Mouse (Mus musculus) CH12.LX (cell line): ENCODE data around the gene Nop16. TPM values are rescaled to one million over a fixed set of nuclear protein-coding genes. Genes with fewer than 3 reads are reported as not detected.

ENCODE experiments used
- DNase-seq: peaks from one replicate; pipeline ENCODE4 v3.0.0-alpha.2; 2013; ENCODE audit errors: extremely low read depth
- H3K27ac ChIP-seq: 2 replicates; pipeline ENCODE4 v1.5.1; 2012; ENCODE audit warnings: low read depth, mild to moderate bottlenecking, control low read depth, moderate library complexity; ENCODE audit not compliant: insufficient read depth
- H3K27me3 ChIP-seq: replicated peaks from 2 replicates; pipeline ENCODE3; 2012; ENCODE audit warnings: inconsistent platforms
- H3K36me3 ChIP-seq, 2 experiments: replicated peaks in 1 of 2; 2 replicates each; pipeline versions ENCODE3 to v1.6.1; 2012; ENCODE audit warnings: inconsistent platforms in 1 of 2, low read length in 1 of 2, mild to moderate bottlenecking in 1 of 2, mixed read lengths in 1 of 2, moderate library complexity in 1 of 2; ENCODE audit not compliant: control insufficient read depth in 1 of 2, insufficient read depth in 1 of 2
- H3K4me1 ChIP-seq, 2 experiments: 2 replicates each; pipeline ENCODE4 v1.6.1; 2012; ENCODE audit warnings: inconsistent platforms in 1 of 2, moderate library complexity in 1 of 2; ENCODE audit not compliant: insufficient read depth in 2 of 2, control insufficient read depth in 1 of 2
- H3K4me2 ChIP-seq: 2 replicates; pipeline ENCODE4 v1.6.1; 2012; ENCODE audit warnings: low read depth, mild to moderate bottlenecking, control low read depth; ENCODE audit not compliant: poor library complexity, insufficient read depth, severe bottlenecking
- H3K4me3 ChIP-seq, 3 experiments: fragments of 150-350 bp in 1 of 3; sonication (generic) in 1 of 3; replicated peaks in 1 of 3; 2 replicates each; pipeline versions ENCODE3 to v1.5.1; 2011 to 2012; ENCODE audit warnings: low read depth in 2 of 3, low read length in 2 of 3, mild to moderate bottlenecking in 2 of 3, moderate library complexity in 2 of 3, control low read depth in 1 of 3, improper control_type of control experiment in 1 of 3, inconsistent platforms in 1 of 3, mixed read lengths in 1 of 3; ENCODE audit not compliant: poor library complexity in 1 of 3
- H3K79me2 ChIP-seq: replicated peaks from 2 replicates; pipeline ENCODE4 v1.6.1; 2012; ENCODE audit warnings: mild to moderate bottlenecking, moderate library complexity; ENCODE audit not compliant: control insufficient read depth, poor library complexity, insufficient read depth, severe bottlenecking; ENCODE audit errors: extremely low read depth
- H3K9ac ChIP-seq: 2 replicates; pipeline ENCODE4 v1.6.1; 2012; ENCODE audit warnings: low read depth, mild to moderate bottlenecking, control low read depth, moderate library complexity; ENCODE audit not compliant: insufficient read depth
- H3K9me3 ChIP-seq: replicated peaks from 2 replicates; pipeline ENCODE3; 2012; ENCODE audit warnings: low read length, inconsistent platforms, mixed read lengths
- BHLHE40 ChIP-seq: IDR thresholded peaks from 2 replicates; pipeline ENCODE4 v1.6.1; 2011; ENCODE audit warnings: mild to moderate bottlenecking, low read depth, low read length, improper control_type of control experiment
- CHD1 ChIP-seq: IDR thresholded peaks from 2 replicates; pipeline ENCODE4 v1.6.1; 2012; ENCODE audit warnings: low read depth, low read length, improper control_type of control experiment, inconsistent platforms
- CTCF ChIP-seq, 2 experiments: IDR thresholded peaks in 1 of 2; conservative IDR thresholded peaks in 1 of 2; 2 replicates each; pipeline ENCODE4 v1.5.1; 2011 to 2012; ENCODE audit warnings: low read depth in 2 of 2, low read length in 2 of 2, improper control_type of control experiment in 1 of 2, inconsistent platforms in 1 of 2, mild to moderate bottlenecking in 1 of 2, moderate library complexity in 1 of 2
- E2F4 ChIP-seq: IDR thresholded peaks from 2 replicates; pipeline ENCODE4 v1.6.1; 2011; ENCODE audit warnings: low read depth, low read length, improper control_type of control experiment; ENCODE audit not compliant: insufficient replicate concordance
- ELF1 ChIP-seq: IDR thresholded peaks from 2 replicates; pipeline ENCODE4 v1.6.1; 2014; ENCODE audit warnings: low read depth, mild to moderate bottlenecking, inconsistent platforms, low read length, improper control_type of control experiment
- EP300 ChIP-seq: IDR thresholded peaks from 2 replicates; pipeline ENCODE4 v1.6.1; 2011; ENCODE audit warnings: low read length, improper control_type of control experiment
- ETS1 ChIP-seq: conservative IDR thresholded peaks from 2 replicates; pipeline ENCODE4 v1.6.1; 2012; ENCODE audit warnings: low read depth, mild to moderate bottlenecking, inconsistent platforms, low read length, improper control_type of control experiment, moderate library complexity
- GABPA ChIP-seq: IDR thresholded peaks from 2 replicates; pipeline ENCODE4 v1.6.1; 2012; ENCODE audit warnings: low read depth, low read length, improper control_type of control experiment, inconsistent platforms; ENCODE audit not compliant: insufficient replicate concordance
- IRF4 ChIP-seq: IDR thresholded peaks from 2 replicates; pipeline ENCODE4 v1.6.1; 2014; ENCODE audit warnings: low read depth, mild to moderate bottlenecking, inconsistent platforms, low read length, improper control_type of control experiment
- JUND ChIP-seq: conservative IDR thresholded peaks from 2 replicates; pipeline ENCODE4 v1.6.1; 2011; ENCODE audit warnings: low read depth, low read length, improper control_type of control experiment
- KAT2A ChIP-seq: IDR thresholded peaks from 2 replicates; pipeline ENCODE4 v1.6.1; 2012; ENCODE audit warnings: low read length, improper control_type of control experiment, inconsistent platforms; ENCODE audit not compliant: insufficient replicate concordance
- MAFK ChIP-seq: IDR thresholded peaks from 2 replicates; pipeline ENCODE4 v1.6.1; 2011; ENCODE audit warnings: low read length, improper control_type of control experiment; ENCODE audit not compliant: insufficient replicate concordance
- MEF2A ChIP-seq: IDR thresholded peaks from 2 replicates; pipeline ENCODE4 v1.6.1; 2014; ENCODE audit warnings: low read depth, mild to moderate bottlenecking, inconsistent platforms, low read length, improper control_type of control experiment, borderline replicate concordance
- MYC ChIP-seq: IDR thresholded peaks from 2 replicates; pipeline ENCODE4 v1.6.1; 2011; ENCODE audit warnings: low read depth, mild to moderate bottlenecking, improper control_type of control experiment, low read length
- NELFE ChIP-seq: IDR thresholded peaks from 2 replicates; pipeline ENCODE4 v1.6.1; 2011; ENCODE audit warnings: low read depth, low read length, improper control_type of control experiment
- NRF1 ChIP-seq: IDR thresholded peaks from 2 replicates; pipeline ENCODE4 v1.6.1; 2014; ENCODE audit warnings: low read depth, mild to moderate bottlenecking, inconsistent platforms, low read length, improper control_type of control experiment, moderate library complexity
- PAX5 ChIP-seq: IDR thresholded peaks from 2 replicates; pipeline ENCODE4 v1.6.1; 2012; ENCODE audit warnings: low read length, inconsistent platforms, mixed read lengths
- POLR2A ChIP-seq: IDR thresholded peaks from 2 replicates; pipeline ENCODE4 v1.6.1; 2011; ENCODE audit warnings: low read depth, mild to moderate bottlenecking, improper control_type of control experiment, low read length
- POLR2AphosphoS2 ChIP-seq: IDR thresholded peaks from 2 replicates; pipeline ENCODE4 v1.6.1; 2011; ENCODE audit warnings: low read depth, low read length, improper control_type of control experiment
- RAD21 ChIP-seq: IDR thresholded peaks from 2 replicates; pipeline ENCODE4 v1.6.1; 2011; ENCODE audit warnings: low read depth, mild to moderate bottlenecking, low read length, improper control_type of control experiment, moderate library complexity
- RCOR1 ChIP-seq: conservative IDR thresholded peaks from 2 replicates; pipeline ENCODE4 v1.6.1; 2012; ENCODE audit warnings: low read depth, mild to moderate bottlenecking, inconsistent platforms, low read length, improper control_type of control experiment
- SIN3A ChIP-seq: IDR thresholded peaks from 2 replicates; pipeline ENCODE4 v1.6.1; 2012; ENCODE audit warnings: low read length, improper control_type of control experiment, inconsistent platforms
- SMC3 ChIP-seq: IDR thresholded peaks from 2 replicates; pipeline ENCODE4 v1.6.1; 2011; ENCODE audit warnings: low read depth, low read length, improper control_type of control experiment
- TBP ChIP-seq: conservative IDR thresholded peaks from 2 replicates; pipeline ENCODE4 v1.6.1; 2011; ENCODE audit warnings: low read depth, low read length, improper control_type of control experiment
- TCF12 ChIP-seq: IDR thresholded peaks from 2 replicates; pipeline ENCODE4 v1.6.1; 2014; ENCODE audit warnings: low read depth, mild to moderate bottlenecking, inconsistent platforms, low read length, improper control_type of control experiment
- UBTF ChIP-seq: IDR thresholded peaks from 2 replicates; pipeline ENCODE4 v1.6.1; 2012; ENCODE audit warnings: low read depth, mild to moderate bottlenecking, inconsistent platforms, low read length, improper control_type of control experiment, moderate library complexity
- USF2 ChIP-seq: conservative IDR thresholded peaks from 2 replicates; pipeline ENCODE4 v1.6.1; 2011; ENCODE audit warnings: low read depth, low read length, improper control_type of control experiment
- ZKSCAN1 ChIP-seq: IDR thresholded peaks from 2 replicates; pipeline ENCODE4 v1.6.1; 2012; ENCODE audit warnings: low read depth, inconsistent platforms, low read length, improper control_type of control experiment, borderline replicate concordance
- dilution Hi-C: fragments of 300-500 bp; cut with MboI; formaldehyde crosslinking; loops from 2 replicates; pipeline ENCODE4 v1.14.3; 2020; ENCODE audit warnings: low sequenced_read_pairs; ENCODE audit not compliant: extremely low pct_unique_long_range_greater_than_20kb, extremely low pct_ligation_motif_present
- in situ Hi-C: fragments of 300-500 bp; cut with MboI; formaldehyde crosslinking; loops from 3 replicates; pipeline ENCODE4 v1.14.3; 2019; ENCODE audit warnings: low sequenced_read_pairs, low pct_ligation_motif_present, low pct_unique_long_range_greater_than_20kb, mixed read lengths
- polyA plus RNA-seq: library from polyadenylated mRNA; unstranded; fragments of >175 nt; gene quantifications from 2 replicates; pipeline ENCODE4 v1.2.1, GENCODE M21; 2012; ENCODE audit warnings: low read depth; ENCODE audit not compliant: insufficient read length
- total RNA-seq, 2 experiments: library from RNA; depleted of rRNA; stranded (reverse); fragments of 300-350 nt in 1 of 2; fragments of >200 nt in 1 of 2; gene quantifications; 2 replicates each; pipeline ENCODE4 v1.2.3; 2012 to 2014

The Nop16 gene
- total and polyA plus RNA-seq, 3 experiments: 100 to 187 (median 127) TPM

DNA sequence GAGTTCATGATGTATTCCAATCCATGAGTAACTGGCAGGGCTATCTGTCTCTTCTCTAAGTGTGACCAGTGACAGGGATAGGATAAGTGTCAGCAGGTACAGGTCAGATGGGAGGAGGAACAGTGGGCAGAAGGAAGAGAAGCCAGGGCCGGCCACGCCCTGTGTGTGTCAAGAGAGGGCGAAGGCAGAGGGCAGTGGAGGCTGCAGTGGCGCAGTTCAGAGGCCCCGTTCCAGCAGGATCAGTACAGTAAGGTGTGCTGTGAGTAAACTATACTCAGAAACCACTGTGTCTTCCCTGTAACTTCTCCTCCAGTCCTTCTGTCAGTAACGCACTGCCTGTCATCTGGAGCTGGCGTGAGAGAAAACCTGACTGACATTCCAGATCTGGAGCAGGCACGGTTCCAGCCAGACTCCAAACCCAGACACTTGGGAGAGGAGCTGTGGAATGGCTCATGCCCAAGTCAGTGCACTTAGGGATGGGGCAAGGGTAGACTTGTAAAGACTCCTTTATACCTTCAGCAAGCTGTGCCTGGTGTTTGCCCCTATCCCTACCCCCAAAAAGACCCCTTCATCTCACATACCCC, 6.3 kb upstream of the Nop16 start:
- H3K79me2 ChIP-seq: peaks cover 5% of the 10 kb centered on the region; the same call in 1 of the 2 replicates
- no peak for DNase-seq
- H3K9ac ChIP-seq: no peak overlapping the region
- H3K4me2 ChIP-seq: no peak overlapping the region
- in situ Hi-C loops: no loop called here
- peaks cover 11 to 83% of the 10 kb centered on the region in 2 experiments for H3K36me3 ChIP-seq
- no peaks in the 10 kb centered on the region for H3K9me3 ChIP-seq
- no peak overlapping the region for H3K4me3 ChIP-seq
- H3K27ac ChIP-seq: no peak overlapping the region
- peaks cover 2 to 9% of the 10 kb centered on the region in 2 experiments; a peak in 3 of 4 replicates for H3K4me1 ChIP-seq
- no peaks in the 10 kb centered on the region for H3K27me3 ChIP-seq
- dilution Hi-C loops: no loop called here
- TF ChIP-seq TCF12 (no peak), JUND (no peak), MAFK (no peak), NELFE (no peak), CHD1 (no peak), E2F4 (no peak), IRF4 (no peak), CTCF (conservative IDR thresholded peaks at IDR 0.05 in 1 of 2, IDR thresholded peaks at IDR 0.05 in 1 of 2; ENCODE audit: low read depth in 2 of 2, low read length in 2 of 2) (no peak), UBTF (no peak), MYC (no peak), POLR2A (no peak), POLR2AphosphoS2 (no peak), ETS1 (no peak), NRF1 (no peak), MEF2A (no peak), SIN3A (no peak), RAD21 (no peak), TBP (no peak), GABPA (no peak)

DNA sequence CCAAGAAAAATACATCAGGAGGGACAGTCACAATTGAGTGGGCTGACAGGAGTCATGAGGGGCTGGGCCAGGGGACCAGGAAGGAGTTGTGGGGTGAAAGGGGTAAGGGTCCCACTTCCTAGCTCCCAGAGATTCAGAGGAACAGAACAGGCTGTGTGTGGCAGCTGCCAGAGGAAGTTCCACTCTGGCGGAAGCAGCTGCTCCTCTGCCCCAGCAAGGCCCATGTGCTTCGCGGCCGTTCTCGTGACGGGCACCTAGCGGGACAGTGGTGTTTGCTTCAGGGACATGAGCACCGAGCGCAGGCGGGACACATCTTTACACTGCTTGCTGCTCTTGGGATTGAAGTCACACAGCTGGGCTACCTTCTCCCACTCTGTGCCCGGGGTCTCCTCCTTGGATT, 3.7 kb upstream of the Nop16 start:
- Histone ChIP-seq H3K27ac (no peak overlapping the region), H3K79me2 (peaks cover 16% of the 10 kb centered on the region), H3K9ac (no peak overlapping the region), H3K4me2 (no peak overlapping the region), H3K36me3 (peaks cover 6 to 70% of the 10 kb centered on the region in 2 experiments), H3K27me3 (no peaks in the 10 kb centered on the region), H3K9me3 (no peaks in the 10 kb centered on the region), H3K4me1 (peaks cover 4 to 13% of the 10 kb centered on the region in 2 experiments), H3K4me3 (no peak overlapping the region)
- dilution Hi-C loops: no loop called here
- TF ChIP-seq PAX5 (no peak), KAT2A (no peak), CTCF (conservative IDR thresholded peaks at IDR 0.05 in 1 of 2, IDR thresholded peaks at IDR 0.05 in 1 of 2; ENCODE audit: low read depth in 2 of 2, low read length in 2 of 2) (no peak), MYC (no peak), MAFK (no peak), ELF1 (no peak), E2F4 (no peak), USF2 (no peak), RCOR1 (no peak), CHD1 (no peak), EP300 (no peak), POLR2A (no peak), RAD21 (no peak), GABPA (no peak), SMC3 (no peak), BHLHE40 (no peak), ZKSCAN1 (no peak)
- no peak for DNase-seq
- in situ Hi-C loops: no loop called here
